Mouse (Mus musculus) stomach, embryonic 14.5 days (tissue): Measurements from ENCODE around the gene Zfp428. TPM values are rescaled to one million over a fixed set of nuclear protein-coding genes. Genes with fewer than 3 reads are reported as not detected.

ENCODE experiments used
- ATAC-seq: fragments of 200-750 bp; cut with Nextera tagmentation; 2 replicates; pipeline ENCODE4 v1.8.0; 2017; ENCODE audit warnings: low read depth, moderate TSS enrichment; ENCODE audit not compliant: insufficient number of reproducible peaks, insufficient read depth, low FRiP score
- H3K27ac ChIP-seq: fragments of 300-500 bp; sonication (generic); 2 replicates; pipeline ENCODE4 v1.5.1; 2014; ENCODE audit warnings: mild to moderate bottlenecking, low read length, moderate library complexity, mixed read lengths
- H3K27me3 ChIP-seq: fragments of 300-500 bp; sonication (generic); 2 replicates; pipeline ENCODE4 v1.6.1; 2014; ENCODE audit warnings: low read length, control low read depth, mixed read lengths; ENCODE audit not compliant: control insufficient read depth, insufficient read depth
- H3K36me3 ChIP-seq: fragments of 300-500 bp; sonication (generic); 2 replicates; pipeline ENCODE4 v1.6.1; 2014; ENCODE audit warnings: mild to moderate bottlenecking, control low read depth, low read length, moderate library complexity, mixed read lengths; ENCODE audit not compliant: control insufficient read depth, insufficient read depth
- H3K4me1 ChIP-seq: fragments of 300-500 bp; sonication (generic); 2 replicates; pipeline ENCODE4 v1.6.1; 2014; ENCODE audit warnings: low read length, control low read depth, mixed read lengths; ENCODE audit not compliant: control insufficient read depth, insufficient read depth
- H3K4me2 ChIP-seq: fragments of 300-500 bp; sonication (generic); replicated peaks from 2 replicates; pipeline ENCODE4 v1.6.1; 2014; ENCODE audit warnings: low read depth, low read length, control low read depth
- H3K4me3 ChIP-seq: fragments of 300-500 bp; sonication (generic); 2 replicates; pipeline ENCODE4 v1.5.1; 2014; ENCODE audit warnings: low read depth, low read length, control low read depth
- H3K9ac ChIP-seq: fragments of 300-500 bp; sonication (generic); replicated peaks from 2 replicates; pipeline ENCODE4 v1.6.1; 2014; ENCODE audit warnings: low read depth, mild to moderate bottlenecking, control low read depth, low read length, moderate library complexity, mixed read lengths
- H3K9me3 ChIP-seq: fragments of 300-500 bp; sonication (generic); 2 replicates; pipeline ENCODE4 v1.6.1; 2016; ENCODE audit warnings: low read depth, low read length, control low read depth; ENCODE audit not compliant: control insufficient read depth
- WGBS: fragments of 180-500 bp; shearing (Covaris S2); extraction: QIAGEN DNeasy Blood & Tissue Kit; methylation state at CpG from one replicate; pipeline ENCODE4 v1.1.7; 2014; 5-methylcytosine and 5-hydroxymethylcytosine counted together
- polyA plus RNA-seq: library from polyadenylated mRNA; unstranded; fragments of >200 nt; fragmentation: Nextera tagmentation; extraction: Ambion mirVana; gene quantifications from 2 replicates; pipeline ENCODE4 v1.2.1, GENCODE M21; 2014

Gene Zfp428
- polyA plus RNA-seq, 1 experiment from 2014 or later = 28.5 TPM

GRCm38 (mm10) chr7:24561450-24561849 lies 54.6 kb downstream of the Zfp428 start:
- no peak overlapping the region for H3K27ac ChIP-seq
- WGBS = 86% methylated on average over 4 of the region's 4 CpGs
- no peak for ATAC-seq

GRCm38 (mm10) chr7:24563191-24563836 lies 56.5 kb downstream of the Zfp428 start:
- ATAC-seq = no peak
- peaks cover 52% of the 10 kb centered on the region for H3K36me3 ChIP-seq

More at GRCm38 (mm10) chr7:24561450-24561849, 54.6 kb downstream of the Zfp428 start:
- no peaks in the 10 kb centered on the region for H3K27me3 ChIP-seq
- peaks cover 38% of the 10 kb centered on the region for H3K36me3 ChIP-seq
- H3K9me3 ChIP-seq = no peaks in the 10 kb centered on the region
- H3K4me2 ChIP-seq = no peak overlapping the region
- no peak overlapping the region for H3K9ac ChIP-seq
- no peak overlapping the region for H3K4me3 ChIP-seq
- no peaks in the 10 kb centered on the region for H3K4me1 ChIP-seq

GRCm38 (mm10) chr7:24563837-24564206 lies 57.0 kb downstream of the Zfp428 start:
- Histone ChIP-seq H3K27me3 (no peaks in the 10 kb centered on the region), H3K4me3 (no peak overlapping the region), H3K9ac (no peak overlapping the region), H3K36me3 (peaks cover 54% of the 10 kb centered on the region), H3K27ac (no peak overlapping the region), H3K4me1 (no peaks in the 10 kb centered on the region), H3K4me2 (no peak overlapping the region), H3K9me3 (no peaks in the 10 kb centered on the region)
- no peak for ATAC-seq
- 95% methylated on average over 4 of the region's 4 CpGs for WGBS

More at GRCm38 (mm10) chr7:24563191-24563836, 56.5 kb downstream of the Zfp428 start:
- Histone ChIP-seq H3K4me2 (no peak overlapping the region), H3K4me3 (no peak overlapping the region), H3K27ac (no peak overlapping the region), H3K9me3 (no peaks in the 10 kb centered on the region), H3K9ac (no peak overlapping the region), H3K4me1 (no peaks in the 10 kb centered on the region), H3K27me3 (no peaks in the 10 kb centered on the region)
- 93% methylated on average over 8 of the region's 8 CpGs for WGBS

- H3K9me3 ChIP-seq = no peaks in the 10 kb centered on the region
- no peak for ATAC-seq
- H3K27me3 ChIP-seq = no peaks in the 10 kb centered on the region
- H3K4me2 ChIP-seq = no peak overlapping the region
- no peak overlapping the region for H3K27ac ChIP-seq
- H3K4me1 ChIP-seq = no peaks in the 10 kb centered on the region
- H3K9ac ChIP-seq = no peak overlapping the region
- H3K36me3 ChIP-seq = peaks cover 53% of the 10 kb centered on the region
- WGBS = 69% methylated on average over 6 of the region's 6 CpGs
- no peak overlapping the region for H3K4me3 ChIP-seq
These were observed 57.9 kb downstream of the Zfp428 start for GRCm38 (mm10) chr7:24564607-24565265.

Other genes with a start within 250 kb of the Zfp428 start
- 8.3 and 9.7 TPM in 2 replicates for gene Zfp93, start 236.6 kb upstream of the Zfp428 start, polyA plus RNA-seq
- gene Zfp61, start 205.8 kb upstream of the Zfp428 start, polyA plus RNA-seq = 35.3 and 42.7 TPM in 2 replicates
- gene Zfp94, start 190.3 kb upstream of the Zfp428 start, polyA plus RNA-seq = 10.6 and 13.2 TPM in 2 replicates
- gene Tescl, start 173.1 kb upstream of the Zfp428 start, polyA plus RNA-seq = 0.41 TPM in 1 of 2 replicates, not detected in the other
- gene Lypd5, start 157.8 kb upstream of the Zfp428 start, polyA plus RNA-seq = not detected in 2 replicates
- 2.4 and 3.0 TPM in 2 replicates for gene Kcnn4, start 136.7 kb upstream of the Zfp428 start, polyA plus RNA-seq
- 23.2 and 26.6 TPM in 2 replicates for gene Smg9, start 107.4 kb upstream of the Zfp428 start, polyA plus RNA-seq
- not detected in 2 replicates for gene Irgc1, start 54.7 kb upstream of the Zfp428 start, polyA plus RNA-seq
- 12.6 and 14.7 TPM in 2 replicates for gene Plaur, start 44.5 kb upstream of the Zfp428 start, polyA plus RNA-seq
- gene Cadm4, start 25.0 kb upstream of the Zfp428 start, polyA plus RNA-seq = 1.4 and 1.5 TPM in 2 replicates
- 0.21 and 0.29 TPM in 2 replicates for gene AC161166.1, start 5.4 kb downstream of the Zfp428 start, polyA plus RNA-seq
- gene Irgq, start 23.7 kb downstream of the Zfp428 start, polyA plus RNA-seq = 8.9 and 9.0 TPM in 2 replicates
- 0.73 and 1.3 TPM in 2 replicates for gene Pinlyp, start 39.1 kb downstream of the Zfp428 start, polyA plus RNA-seq
- 93.0 and 110 TPM in 2 replicates for gene Xrcc1, start 39.3 kb downstream of the Zfp428 start, polyA plus RNA-seq
- gene Ethe1, start 80.5 kb downstream of the Zfp428 start, polyA plus RNA-seq = 36.6 and 40.1 TPM in 2 replicates
- 3.5 and 4.0 TPM in 2 replicates for gene Zfp575, start 80.6 kb downstream of the Zfp428 start, polyA plus RNA-seq
- gene Phldb3, start 103.8 kb downstream of the Zfp428 start, polyA plus RNA-seq = 0.64 and 1.1 TPM in 2 replicates
- gene Lypd3, start 129.5 kb downstream of the Zfp428 start, polyA plus RNA-seq = 9.8 and 13.7 TPM in 2 replicates
- gene Tex101, start 169.7 kb downstream of the Zfp428 start, polyA plus RNA-seq = not detected in 2 replicates
- gene BC049730, start 202.2 kb downstream of the Zfp428 start, polyA plus RNA-seq = not detected in 2 replicates
- not detected in 2 replicates for gene Gm4763, start 219.9 kb downstream of the Zfp428 start, polyA plus RNA-seq